Mouse (Mus musculus) c-Kit-positive CD71-positive TER-119-positive erythroid progenitor cells, embryonic 14.5 days (primary cell): ENCODE measurements around the gene Slc12a9.

ENCODE experiments used
- DNase-seq: peaks from one replicate; pipeline ENCODE4 v3.0.0-alpha.2; 2013; ENCODE audit warnings: low spot score

Slc12a9 gene

DNA sequence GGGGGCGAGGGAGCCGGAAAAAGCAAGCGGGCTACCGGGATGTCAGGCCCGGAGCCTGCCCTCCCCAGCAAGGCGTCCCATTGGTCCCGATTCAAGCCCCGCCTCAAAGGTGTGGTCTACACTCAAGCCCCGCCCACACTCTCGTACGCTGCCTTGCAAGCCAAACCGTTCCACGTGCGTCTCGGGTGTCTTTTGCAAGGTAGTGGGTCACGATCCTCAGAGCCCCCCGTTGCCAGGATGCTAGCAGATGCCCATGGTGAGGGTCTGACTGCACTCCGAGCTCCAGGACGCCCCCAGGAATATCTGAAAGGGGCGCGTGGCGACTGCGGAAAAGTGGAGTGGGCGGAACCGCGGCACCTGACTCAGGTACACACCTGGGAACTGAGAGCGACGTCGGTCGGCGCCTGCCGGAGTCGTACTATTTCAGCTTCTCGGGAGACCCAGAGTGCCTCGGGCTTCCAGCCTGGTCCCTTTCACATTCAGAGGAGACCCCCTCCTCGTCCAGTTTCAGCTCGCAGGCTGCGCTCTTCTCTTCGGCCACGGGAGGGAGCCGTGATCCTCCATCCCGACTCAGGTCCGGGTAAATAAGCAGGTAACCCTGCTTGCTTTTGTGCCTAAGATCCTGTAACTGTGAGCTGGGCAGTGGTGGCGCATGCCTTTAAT is at the start of gene Slc12a9:
TSS of gene Slc12a9 (minus strand) at position 86 of the 663 bp plus-strand sequence.
- peak; percentile 89 for DNase-seq

DNA sequence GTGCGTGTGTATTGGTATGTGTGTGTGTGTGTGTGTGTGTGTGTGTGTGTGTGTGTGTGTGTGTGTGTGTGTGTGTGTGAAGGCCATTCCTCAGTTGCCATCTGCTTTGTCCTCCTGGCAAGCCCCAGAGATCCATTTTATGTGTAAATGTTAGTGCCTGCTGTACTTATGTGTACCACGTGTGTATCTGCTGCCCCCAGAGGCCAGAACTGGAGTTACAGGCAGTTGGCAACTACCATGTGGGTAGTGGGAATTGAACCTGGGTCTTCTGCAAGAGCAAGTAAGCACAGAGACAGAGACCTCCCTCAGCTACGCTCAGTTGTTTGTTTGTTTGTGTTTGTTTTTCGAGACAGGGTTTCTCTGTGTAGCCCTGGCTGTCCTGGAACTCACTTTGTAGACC is 47.8 kb upstream of the Slc12a9 start:
- DNase-seq = peak; percentile 47

DNA sequence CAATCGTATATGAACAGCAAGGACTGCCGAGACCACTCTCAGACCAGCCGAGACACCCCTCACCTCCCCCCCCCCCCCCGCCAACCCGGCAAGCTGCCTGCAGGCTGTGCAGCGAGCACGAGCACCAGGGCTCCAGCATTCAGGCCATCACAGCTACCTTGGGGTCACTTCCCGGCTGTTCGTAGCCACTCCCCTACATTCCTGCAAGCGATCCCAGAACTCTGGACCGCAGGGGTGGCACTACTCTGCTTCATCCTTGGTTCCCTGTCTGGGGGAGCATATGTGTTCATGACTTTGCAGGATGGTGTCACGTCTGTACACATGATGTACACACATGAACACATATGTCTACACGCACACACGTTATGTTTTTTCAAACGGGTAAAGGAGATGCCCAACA is 44.2 kb upstream of the Slc12a9 start:
- DNase-seq = no peak

DNA sequence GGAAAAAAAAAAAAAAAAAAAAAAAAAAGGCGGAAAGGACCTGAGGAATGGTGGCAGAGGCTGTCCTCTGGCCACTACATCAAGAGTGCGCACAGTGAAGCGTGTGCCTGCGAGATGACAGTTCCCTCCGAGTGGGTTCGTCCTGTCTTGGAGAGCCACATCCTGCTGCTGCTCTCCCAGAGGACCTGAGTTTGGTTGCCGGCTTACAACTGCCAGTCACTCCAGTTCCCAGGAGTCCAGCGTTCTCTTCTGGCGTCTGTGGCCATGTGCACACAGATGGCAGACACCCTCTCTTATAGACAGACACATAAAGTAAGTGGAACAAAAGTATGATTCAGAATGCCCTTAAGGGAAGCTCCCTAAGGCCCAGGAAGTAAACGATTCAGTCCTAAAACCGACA is 43.8 kb upstream of the Slc12a9 start:
- no peak for DNase-seq

DNA sequence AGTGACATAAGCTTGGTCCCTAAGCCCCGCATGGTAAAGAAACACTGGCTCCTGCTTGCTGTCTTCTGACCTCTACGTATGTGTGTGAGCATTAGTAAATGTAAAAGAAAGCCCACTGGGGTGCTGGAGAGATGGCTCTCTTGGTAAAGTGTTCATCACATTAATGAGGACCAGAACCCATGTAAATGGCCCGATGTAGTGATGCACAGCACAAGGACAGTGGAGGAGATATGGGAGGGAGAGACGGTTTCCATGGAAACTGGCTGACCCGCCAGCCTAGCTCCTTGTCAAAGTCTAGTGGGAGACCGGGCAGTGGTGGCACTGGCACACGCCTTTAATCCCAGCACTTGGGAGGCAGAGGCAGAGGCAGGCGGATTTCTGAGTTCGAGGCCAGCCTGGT is 43.3 kb upstream of the Slc12a9 start:
- DNase-seq = no peak

DNA sequence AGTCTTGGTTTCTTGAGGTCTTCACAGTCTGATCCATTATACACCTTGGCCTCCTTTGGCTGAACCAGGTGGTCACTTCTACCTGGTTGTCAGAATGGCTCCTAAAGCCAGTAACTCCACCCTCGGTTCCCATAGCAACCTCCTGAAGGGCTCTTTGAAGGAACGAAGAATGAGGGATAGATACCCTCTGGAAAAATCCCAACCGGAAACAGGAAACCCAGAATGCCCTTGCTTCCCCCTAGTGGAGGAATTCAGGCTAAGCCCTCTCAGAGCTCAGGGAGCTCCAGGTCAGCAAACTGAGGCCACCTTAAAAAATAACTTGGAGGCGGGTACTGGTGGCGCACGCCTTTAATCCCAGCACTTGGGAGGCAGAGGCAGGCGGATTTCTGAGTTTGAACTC is 42.8 kb upstream of the Slc12a9 start:
- no peak for DNase-seq

DNA sequence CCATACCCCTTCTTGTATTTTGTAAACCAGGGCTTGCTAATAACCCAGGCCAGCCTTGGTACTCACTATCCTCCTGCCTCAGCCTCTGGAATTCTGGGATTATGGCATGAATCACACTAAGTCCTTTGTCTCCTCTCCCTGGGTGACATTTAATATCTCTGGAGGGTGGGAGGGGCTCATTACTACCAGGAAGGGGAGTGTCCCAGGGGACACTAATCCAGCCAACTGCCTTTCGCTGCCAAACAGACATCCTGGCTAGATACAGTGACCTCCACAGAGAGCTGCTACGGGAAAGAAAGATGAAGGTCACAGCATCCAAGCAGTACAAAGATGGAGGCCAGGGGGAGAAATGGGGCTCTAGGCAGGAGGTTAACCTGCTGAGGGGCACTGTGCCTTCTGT is 42.2 kb upstream of the Slc12a9 start:
- no peak for DNase-seq

DNA sequence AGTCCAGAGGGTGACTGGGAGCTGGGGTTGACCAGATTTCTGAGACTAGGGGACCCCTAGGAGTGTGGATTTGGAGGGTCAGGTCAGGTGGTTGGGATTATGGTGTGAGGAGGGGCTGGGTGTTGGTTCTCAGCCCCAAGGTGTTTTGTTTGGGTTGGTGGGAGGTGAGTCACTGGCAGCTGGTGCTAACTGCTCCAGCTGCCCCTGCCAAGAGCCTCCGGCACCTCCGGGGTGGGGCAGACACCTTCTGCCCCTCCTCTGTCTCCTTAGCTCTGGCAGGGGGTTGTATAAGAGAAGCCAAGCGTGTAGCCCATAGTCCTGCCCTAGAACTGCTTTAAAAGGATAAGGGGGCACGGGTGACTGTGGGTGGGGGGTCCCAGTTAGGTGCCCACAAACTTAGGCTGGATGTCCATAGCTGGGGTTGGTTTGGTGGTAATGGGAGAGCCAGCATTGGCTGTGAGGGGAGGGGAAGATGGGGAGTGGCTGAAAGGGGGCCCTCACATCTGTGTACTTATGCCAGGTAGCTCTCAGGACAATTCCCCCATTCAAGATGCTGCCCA is 41.2 kb upstream of the Slc12a9 start:
- DNase-seq = no peak

DNA sequence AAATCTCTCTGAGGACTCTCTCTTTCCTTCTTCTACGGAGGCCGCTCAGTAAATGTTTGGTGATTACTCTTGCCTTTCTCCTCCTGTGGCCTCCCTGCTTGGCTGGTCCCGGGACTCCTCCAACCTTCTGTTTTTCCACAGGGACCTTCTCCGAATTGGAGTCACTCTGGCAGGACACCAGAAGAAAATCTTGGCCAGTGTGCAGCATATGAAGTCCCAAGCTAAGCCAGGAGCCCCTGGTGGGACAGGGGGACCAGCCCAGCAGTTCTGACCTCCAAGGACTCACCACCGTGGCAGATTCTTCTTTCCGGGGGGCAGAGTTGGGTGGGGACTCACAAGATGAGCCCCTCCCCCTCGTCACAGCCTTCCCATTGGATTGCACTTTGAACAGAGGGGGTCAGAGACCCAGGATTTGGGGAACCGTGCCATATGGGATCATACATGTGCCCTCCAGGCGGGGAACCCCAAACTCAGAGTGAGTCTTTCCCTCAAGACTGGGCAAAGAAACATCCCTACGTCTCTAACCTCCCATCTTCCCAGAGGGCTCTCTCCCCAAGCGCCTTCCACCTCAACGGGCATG is 40.1 kb upstream of the Slc12a9 start:
- no peak for DNase-seq

DNA sequence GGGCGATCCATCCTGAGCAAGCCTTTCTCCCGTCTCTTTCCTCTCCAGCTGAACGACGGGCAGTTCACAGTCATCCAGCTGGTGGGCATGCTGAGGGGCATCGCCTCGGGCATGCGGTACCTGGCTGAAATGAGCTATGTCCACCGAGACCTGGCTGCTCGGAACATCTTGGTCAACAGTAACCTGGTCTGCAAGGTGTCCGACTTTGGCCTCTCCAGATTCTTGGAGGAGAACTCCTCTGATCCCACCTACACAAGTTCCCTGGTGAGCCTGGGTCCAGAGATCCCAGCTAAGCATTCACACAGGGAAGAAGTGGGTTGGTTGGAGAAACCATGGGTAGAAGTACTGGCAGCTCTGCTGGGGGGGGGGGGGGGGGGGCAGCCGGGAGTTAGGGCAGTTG is 36.3 kb upstream of the Slc12a9 start:
- no peak for DNase-seq

DNA sequence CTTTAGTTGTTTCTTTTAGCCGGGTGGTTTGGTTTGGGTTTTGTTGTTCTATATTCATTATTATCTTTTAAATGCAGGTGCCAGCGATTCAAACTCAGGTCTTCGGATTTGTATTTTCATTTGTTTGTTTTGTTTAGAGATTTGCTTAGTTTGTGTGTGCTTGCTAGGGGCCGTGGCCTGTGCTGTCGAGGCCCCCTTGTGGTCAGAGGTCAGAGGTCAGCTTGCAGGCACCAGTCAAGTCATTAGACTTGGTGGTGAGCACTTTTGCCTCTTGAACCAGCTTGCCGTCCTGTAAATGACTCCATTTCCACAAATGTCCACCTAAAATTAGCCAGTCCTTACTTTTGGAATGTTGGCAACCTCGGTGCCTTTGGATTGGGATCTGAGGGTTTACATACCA is 25.0 kb upstream of the Slc12a9 start:
- DNase-seq = no peak

DNA sequence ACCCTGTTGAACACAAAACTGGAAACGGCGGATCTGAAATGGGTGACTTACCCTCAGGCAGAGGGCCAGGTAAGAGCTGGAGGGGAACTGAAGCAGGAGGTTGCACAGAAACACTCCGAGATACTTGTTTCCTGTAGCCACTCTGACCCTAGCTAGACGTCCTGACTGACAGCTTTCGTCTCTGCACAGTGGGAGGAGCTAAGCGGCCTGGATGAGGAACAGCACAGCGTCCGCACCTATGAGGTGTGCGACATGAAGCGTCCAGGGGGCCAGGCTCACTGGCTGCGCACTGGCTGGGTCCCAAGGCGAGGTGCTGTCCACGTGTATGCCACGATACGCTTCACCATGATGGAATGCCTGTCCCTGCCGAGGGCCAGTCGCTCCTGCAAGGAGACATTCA is 20.7 kb upstream of the Slc12a9 start:
- no peak for DNase-seq

DNA sequence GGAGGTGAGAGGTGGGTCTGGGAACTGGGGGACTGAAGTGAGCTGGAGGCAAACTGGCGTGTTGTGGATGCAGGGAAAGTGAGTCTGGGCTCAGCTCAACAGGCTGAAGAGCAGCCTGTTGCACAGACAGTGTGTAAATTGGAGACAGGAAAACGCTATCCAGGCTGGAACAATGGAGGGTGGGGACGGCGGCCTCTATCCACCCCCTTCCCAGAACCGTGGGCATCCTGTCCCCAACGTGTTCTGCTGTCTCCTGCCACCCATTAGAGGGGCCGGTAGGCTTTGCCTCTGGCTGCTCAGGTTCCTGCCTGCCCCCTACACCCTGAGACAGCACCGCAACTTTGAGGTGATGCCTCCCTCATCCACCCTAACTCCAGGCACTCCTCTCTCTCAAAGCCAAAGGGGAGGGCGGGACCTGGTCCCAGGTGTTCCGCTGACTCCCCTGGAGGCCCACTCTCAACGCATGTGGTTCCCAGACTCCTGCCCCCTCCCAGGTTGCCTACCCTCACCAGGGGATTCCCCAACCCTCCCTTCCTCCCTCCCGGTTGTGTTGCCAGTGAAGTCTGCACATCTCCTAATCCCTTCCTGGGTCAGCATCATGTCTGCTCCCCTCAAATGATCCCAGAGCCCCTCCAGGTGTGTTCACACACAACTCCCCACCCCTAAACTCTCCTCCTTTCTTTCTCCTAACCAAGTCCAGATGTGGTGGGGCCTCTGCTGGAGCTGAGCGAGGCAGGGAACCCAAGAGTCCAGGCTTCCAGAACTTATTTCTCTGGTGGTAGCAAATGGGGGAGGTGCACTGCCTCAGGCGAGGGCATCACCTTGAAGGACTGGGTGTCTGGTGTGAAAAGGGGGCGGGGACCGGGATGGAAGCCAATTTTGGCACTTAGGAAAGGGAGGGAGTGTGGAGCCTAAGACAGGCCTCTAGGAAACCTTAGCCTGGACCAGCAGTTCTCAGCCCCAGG is 18.9 kb upstream of the Slc12a9 start:
- no peak for DNase-seq

DNA sequence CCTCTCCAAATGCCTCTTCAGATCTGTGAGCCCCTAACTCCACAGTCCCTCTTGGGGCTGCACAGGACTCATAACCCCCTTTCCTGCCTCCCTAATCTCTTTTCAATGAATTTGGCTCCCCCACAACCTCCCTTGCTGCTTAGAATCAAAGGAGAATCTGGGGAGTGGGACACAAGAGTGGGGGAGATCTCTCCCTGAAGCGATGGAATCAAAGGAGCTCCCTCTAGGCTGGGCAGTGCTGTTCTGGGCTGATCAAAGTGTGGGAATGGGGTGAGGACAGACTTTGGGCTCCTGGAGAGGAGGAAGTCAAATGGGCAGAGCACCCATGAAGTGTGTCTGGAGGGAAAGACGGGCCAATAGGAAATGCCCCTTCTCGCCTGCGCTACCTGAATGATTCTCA is 18.0 kb upstream of the Slc12a9 start:
- no peak for DNase-seq

DNA sequence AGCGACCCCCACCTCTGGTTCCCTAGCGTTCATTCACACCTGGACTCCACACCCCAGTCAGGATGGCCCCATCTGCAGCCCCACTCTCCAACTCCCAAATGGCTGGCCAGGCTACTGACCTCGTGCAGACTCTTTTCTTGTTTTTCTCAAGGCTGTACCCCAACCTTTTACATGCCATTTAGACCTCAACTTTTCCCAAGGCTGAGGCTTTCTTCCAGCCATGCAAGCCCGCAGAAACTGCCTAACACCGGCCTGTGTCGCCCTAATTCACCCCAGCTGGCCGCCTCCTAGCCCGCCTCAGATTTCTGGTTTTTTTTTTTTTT is 17.6 kb upstream of the Slc12a9 start:
- DNase-seq = no peak

DNA sequence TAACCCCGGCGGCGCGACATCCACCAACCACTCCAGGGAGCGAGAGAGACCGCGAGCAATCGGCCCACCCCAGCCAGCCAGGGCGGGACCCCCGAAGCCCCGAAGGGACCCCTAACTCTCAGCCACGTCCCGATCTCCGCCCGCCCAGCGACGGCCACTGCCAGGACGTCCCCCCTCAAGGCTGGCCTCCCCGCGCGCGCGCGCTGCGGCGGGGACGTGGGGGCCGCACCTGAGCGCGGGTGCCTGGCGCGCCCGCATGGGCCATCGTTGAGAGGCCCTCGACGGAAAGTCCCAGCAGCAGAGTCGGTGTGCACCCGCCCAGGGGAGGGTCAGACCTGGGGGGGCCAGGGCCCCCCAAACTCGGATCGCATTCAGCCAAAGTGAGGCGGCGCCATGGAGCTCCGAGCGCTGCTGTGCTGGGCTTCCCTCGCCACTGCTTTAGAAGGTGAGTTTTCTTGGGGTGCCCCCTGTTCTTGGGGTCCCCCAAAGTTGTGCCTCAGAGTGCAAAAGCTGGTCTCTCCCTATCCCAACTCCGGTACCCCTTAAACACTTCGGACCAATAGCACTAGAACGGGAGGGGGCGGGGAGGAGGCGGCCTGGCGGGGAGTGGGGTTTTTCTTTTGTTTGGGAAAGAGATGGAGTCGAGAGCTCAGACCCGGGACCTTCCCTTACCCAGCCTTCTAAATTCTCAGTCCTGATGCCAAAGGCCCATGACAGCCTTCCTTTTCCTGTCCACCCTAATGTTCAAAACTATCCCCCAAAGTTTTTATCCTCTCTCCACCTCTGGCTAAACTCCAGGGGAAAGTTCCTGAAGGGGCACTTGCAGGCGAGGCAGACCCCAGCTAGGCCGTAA is 17.0 kb upstream of the Slc12a9 start:
- no peak for DNase-seq

DNA sequence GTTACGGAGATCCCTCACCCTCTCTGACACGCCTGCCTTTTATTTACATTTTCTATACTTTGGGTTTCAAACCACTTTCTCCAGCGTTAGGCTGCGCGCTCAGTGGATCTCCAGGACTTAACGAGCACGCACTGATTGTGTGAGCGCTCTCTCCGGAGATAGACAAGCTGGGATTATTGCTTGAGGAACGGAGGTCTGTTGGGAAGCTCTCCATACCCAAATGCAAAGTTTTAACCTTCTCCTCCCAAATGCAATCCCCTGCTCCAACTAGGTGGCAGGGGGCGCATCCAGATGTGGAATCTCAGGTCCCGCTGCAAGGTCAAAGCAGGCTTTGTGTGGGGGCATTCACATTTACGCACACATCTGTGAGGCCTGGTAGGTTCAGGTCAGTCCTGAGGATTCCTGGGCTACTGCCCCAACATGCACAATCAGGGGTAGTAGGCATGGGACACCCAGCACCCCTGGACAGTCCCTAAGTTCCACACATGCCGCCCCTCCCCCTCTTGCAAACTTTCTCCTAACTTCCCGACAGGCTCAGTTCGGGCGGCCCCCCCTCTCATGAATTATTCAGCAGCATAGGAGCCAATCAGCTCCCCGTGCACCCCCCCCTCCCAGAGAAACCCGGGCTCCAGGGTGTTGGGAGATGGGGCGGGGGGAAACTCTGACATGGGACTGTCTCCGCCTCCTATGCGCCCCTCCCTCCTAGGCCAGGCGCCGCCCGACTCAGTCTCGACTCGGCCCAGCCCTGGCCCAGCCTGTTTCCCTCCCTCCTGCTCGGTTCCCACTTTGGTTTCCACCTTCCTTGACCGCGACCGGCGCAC is 16.2 kb upstream of the Slc12a9 start, which contains the start of gene Ephb4:
TSS of gene Ephb4 (plus strand) at position 726 of the 821 bp plus-strand sequence.
- no peak for DNase-seq

DNA sequence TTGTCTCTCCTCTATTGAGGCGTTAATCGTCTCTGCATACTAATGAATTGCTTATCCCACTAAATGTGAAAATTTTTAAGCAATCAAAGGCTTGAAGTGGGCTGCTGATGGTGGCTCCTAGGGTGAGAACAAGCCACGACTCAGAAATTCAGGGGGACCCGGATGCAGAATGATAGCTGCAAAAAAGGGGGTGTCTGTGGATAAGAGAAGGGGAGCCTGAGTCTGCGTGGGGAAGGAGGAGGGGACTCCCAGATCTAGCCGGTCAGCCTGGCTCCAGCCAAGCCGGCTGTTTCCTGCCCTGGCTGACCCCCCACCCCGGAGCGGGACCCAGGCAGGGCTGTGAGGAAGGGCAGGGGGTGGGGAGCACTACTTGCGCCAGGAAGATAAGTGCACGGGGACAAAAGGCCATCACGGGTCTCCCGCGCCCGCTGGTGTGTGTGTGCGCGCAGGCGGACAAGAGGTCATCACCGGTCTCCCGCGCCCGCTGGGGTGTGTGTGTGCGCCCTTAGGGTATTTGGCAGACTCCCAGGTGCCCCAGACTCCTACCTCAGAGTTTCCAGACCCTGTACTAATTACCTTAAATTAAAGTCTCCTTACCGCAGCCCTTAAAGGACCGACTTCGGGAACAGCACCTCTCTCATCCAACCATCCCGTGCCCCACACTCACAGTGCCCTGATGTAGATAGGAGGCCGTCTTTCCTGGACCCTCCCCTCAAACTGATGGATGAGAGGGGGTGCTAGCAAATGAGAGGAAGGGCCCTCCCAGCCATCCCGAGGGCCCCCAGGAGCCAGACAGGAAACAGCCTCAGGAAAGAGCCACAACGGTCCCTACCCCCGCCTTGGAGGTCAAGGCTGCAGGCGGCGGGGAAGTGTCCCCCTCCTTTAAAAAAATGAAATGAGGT is 15.3 kb upstream of the Slc12a9 start:
- no peak for DNase-seq

DNA sequence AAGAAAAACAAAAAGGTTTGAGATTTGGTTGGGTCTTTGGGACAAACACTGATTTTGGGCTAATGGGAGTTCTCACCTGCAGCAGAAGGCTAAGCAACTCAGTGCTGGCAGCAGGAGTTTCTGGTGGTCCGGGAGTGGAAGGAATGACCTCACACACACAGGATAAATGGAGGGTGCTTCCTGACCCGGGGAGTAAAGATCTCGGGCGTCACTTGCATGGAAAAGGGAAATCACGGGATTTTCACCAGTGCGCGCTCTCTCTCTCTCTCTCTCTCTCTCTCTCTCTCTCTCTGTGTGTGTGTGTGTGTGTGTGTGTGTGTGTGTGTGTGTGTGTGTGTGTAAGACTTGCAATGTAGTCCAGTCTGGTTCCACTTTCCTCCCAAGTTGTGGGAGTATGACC is 14.5 kb upstream of the Slc12a9 start:
- no peak for DNase-seq

DNA sequence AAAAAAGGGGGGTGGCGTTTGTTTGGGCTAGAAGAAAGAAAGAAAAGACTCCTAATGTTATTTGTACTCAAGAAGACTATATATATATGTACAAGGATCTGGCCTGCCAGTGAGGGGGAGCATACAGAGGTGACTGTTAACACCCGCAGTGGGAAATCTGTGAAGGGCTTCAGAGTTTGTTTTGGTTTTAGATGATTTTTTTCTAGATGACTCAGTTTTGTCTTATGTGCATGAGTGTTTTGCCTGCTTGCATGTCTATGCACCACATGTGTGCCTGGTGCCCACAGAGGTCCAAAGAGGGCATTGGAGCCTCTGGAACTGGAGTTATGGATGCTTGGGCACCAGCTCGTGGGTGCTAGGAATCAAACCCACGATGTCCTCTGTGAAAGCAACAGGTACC is 13.6 kb upstream of the Slc12a9 start:
- DNase-seq = no peak
